Mouse (Mus musculus) megakaryocyte, embryonic 14.5 days (primary cell): ENCODE data around the gene Olfr191.

Experiments
- FLI1 ChIP-seq: IDR thresholded peaks from 2 replicates; pipeline ENCODE4 v1.6.1; 2012; ENCODE audit warnings: low read length, inconsistent platforms, mixed read lengths
- GATA1 ChIP-seq: IDR thresholded peaks from 3 replicates; pipeline ENCODE4 v1.6.1; 2012; ENCODE audit warnings: mixed read lengths, low read length, inconsistent platforms, borderline replicate concordance

- no peak for TF ChIP-seq GATA1
- TF ChIP-seq FLI1, result no peak
Measured at GRCm38 (mm10) chr16:59047579-59047978, 42.0 kb downstream of the Olfr191 start.
